Mouse (Mus musculus): ENCODE data around the gene Kcnj4.

The Kcnj4 gene

DNA sequence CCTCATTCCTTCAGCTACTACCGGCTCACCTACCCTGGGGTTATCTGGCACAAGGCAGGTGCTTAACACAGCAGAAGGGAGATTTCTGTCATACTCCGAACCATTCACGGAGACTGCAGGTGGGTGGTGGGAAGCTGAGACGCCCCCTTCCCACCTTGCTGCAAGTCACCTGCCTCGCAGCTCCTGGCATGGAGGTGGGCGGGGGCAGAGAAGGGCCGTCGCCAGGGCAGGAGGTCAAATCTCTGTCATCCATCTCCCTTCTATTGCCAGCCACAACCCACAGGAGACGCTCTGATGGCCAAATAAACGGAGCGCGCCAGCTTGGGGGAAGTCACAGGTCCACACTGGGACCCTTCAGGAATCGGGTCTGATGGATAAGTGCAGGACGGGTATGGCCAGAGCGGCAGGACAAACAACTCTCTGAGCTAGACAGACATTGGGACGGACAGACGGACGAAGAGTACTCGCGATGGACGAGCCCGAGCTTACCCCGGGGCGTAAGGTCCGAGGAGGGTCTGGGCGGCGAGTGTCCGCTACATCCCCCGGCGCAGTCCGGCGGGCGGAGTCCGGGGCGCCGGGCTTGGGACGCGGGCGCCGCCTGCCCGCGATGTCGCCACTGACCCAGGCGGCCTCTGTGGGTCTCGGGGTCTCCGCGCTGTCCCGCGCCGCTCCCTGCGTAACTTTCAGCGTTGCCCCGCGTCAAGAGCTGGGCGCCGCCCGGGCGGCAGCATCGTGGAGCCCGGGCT, at the start of gene Kcnj4:
TSS of gene Kcnj4 (minus strand) at position 535 of the 746 bp plus-strand sequence.
- no peak for DNase-seq (ENCODE audit: low spot score in 2 of 2)

- DNase-seq (ENCODE audit: low spot score in 2 of 2) = no peak
Observed at GRCm38 (mm10) chr15:79552566-79552965, 47.5 kb upstream of the Kcnj4 start.

DNA sequence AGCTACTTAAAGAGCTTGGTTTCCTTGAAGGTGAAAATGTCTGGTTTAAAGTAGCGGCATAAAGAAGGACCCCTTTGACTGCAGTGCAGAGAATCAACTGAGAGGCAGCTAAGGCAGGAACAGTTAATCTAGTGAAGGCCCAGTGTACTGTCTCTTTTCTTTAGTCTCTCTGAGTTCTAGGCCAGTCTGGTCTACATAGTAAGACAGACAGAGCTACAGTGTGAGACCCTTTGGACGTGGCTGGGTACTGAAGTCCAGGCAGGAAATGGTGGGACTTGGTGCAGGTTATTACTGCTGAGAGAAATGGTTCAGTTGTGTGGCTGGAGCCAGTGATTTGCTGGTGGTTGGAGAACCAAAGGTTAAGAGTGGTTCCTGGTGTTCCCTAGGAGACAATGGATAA, 43.2 kb upstream of the Kcnj4 start:
- no peak for DNase-seq (ENCODE audit: low spot score in 2 of 2)

GRCm38 (mm10) chr15:79547289-79547820, 42.3 kb upstream of the Kcnj4 start:
- no peak for DNase-seq (ENCODE audit: low spot score in 2 of 2)

- peak; percentile 95 to 96 for DNase-seq (ENCODE audit: low spot score in 2 of 2)
Observed at GRCm38 (mm10) chr15:79546410-79547288, 41.6 kb upstream of the Kcnj4 start, which contains the start of gene Ddx17. Ddx17 (minus strand) TSS chr15:79546741.

DNA sequence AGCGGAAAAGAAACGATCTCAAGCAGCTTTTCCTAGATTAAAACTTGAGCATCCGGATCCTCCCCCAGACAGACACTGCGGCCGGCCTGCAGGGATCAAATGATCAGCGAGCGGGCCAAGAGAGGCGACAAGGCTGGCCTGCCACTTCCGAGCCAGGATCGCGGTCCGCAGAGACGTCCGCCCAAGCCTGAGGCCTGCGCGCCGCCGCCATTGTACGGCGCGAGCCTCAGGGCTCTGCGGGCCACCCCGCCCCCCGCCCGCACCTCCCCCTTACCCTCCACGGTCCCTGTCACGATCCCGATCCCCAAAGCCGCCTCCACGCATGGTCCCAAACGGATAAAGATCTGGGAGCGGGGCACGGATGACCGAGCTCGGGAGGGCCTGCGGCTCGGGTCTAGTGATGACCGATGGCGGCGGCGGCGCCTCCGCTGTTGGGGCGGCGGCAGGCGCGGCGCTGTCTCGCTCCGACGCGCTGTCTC, 40.9 kb upstream of the Kcnj4 start:
- peak; percentile 58 to 62 for DNase-seq (ENCODE audit: low spot score in 2 of 2)

- DNase-seq (ENCODE audit: low spot score in 2 of 2) = no peak
Observed at GRCm38 (mm10) chr15:79545496-79545895, 40.5 kb upstream of the Kcnj4 start.

- DNase-seq (ENCODE audit: low spot score in 2 of 2) = no peak
Observed at GRCm38 (mm10) chr15:79543968-79544367, 38.9 kb upstream of the Kcnj4 start.

GRCm38 (mm10) chr15:79533796-79534195, 28.8 kb upstream of the Kcnj4 start:
- DNase-seq (ENCODE audit: low spot score in 2 of 2) = no peak

GRCm38 (mm10) chr15:79529935-79530334, 24.9 kb upstream of the Kcnj4 start:
- no peak for DNase-seq (ENCODE audit: low spot score in 2 of 2)

DNA sequence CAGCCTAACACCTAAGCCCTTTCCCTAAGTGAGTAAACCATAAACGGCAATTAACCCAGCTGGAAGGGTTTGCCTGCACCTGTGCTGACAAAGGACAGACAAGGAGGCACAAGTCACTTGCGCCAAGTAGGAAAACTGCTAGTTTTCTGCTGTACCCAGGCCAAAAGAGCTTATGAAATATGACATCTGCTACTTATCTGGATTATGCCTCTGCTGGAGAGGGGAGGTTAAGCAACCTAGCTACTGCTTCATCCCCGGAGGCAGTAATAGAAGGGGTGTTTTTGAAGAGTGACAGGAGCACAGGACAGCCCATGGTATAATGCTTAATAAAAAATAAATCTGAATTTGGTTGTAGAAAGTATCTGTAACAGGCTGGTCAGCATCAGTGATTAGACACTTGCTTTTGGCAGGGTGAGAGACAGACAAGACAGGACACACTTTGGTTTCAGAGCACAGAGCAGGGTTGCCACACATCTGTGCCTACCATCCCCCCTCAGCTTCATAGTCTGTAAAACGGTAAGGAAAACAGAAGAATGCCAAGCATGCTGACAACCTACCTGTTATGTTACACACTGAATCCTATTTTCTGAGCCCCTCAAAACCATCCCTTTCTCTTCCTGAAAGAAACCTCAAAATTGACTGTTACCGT, 23.1 kb upstream of the Kcnj4 start:
- DNase-seq (ENCODE audit: low spot score in 2 of 2) = no peak

GRCm38 (mm10) chr15:79527192-79527591, 22.2 kb upstream of the Kcnj4 start:
- no peak for DNase-seq (ENCODE audit: low spot score in 2 of 2)

DNA sequence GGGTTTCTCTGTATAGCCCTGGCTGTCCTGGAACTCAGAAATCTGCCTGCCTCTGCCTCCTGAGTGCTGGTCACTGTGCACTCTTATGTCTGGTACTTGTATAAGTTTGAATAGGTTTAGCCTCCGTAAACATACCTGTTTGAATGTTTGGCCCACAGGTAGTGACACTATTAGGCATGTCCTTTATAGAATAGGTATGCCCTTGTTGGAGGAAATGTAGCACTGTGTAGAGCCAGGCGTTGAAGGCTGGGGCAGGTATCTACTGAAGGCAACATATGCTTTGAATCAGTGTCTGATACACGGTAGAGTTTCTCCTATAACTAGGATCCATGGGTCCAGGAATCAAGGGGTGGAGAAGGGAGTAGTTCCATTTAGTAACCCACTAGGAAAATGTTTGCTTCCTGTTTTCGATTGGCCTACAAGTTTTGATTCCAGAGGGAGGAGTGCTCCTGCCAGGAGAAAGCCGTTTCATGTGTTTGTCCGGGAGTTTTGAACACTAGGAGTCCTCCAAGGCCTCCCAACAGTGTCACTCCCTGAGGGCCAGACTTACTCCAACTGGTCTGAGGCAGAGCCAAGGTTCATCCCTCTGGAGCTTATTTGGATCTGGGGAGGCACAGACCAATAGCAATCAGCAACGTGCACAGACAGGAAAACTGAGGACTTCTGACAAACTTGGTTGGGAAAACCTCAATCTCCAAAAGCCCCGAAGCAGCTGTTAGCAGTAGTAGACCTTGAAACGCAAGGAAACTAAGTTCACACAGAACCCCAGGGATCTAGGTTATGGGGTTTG, 21.1 kb upstream of the Kcnj4 start:
- DNase-seq (ENCODE audit: low spot score in 2 of 2) = no peak

DNA sequence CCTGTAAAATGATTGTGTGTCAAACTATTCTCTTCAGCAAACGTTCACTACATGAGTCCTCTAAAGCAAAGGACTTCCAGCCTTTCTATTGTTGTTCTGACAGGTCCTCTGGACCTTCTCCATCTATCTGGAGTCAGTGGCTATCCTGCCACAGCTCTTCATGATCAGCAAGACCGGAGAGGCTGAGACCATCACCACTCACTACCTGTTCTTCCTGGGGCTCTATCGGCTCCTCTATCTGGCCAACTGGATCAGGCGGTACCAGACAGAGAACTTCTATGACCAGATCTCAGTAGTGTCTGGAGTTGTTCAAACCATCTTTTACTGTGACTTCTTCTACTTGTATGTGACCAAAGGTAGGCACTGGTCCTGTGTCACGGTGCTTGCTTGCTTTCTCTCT, 20.5 kb upstream of the Kcnj4 start:
- DNase-seq (ENCODE audit: low spot score in 2 of 2) = no peak

- DNase-seq (ENCODE audit: low spot score in 2 of 2) = no peak
Observed at GRCm38 (mm10) chr15:79519400-79520220, 14.6 kb upstream of the Kcnj4 start.

DNA sequence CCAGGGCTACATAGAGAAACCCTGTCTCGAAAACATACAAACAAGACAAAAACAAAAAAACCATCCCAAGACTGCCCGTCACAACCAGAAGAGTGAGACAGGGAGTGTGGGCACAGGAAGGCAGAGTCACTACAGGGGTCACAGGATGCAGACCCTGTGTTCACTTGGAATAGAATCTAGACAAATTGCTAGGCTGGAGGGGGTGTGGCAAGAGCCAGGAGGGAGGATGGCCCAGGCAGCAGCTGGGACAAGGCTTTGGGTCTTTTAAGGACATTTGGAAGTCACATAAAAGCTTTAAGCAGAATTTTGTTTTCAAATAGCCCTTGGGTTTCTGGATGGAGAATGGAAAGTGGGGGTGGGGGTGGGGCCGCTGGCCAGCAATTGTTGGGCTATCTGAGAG, 13.5 kb upstream of the Kcnj4 start:
- DNase-seq (ENCODE audit: low spot score in 2 of 2) = no peak

DNA sequence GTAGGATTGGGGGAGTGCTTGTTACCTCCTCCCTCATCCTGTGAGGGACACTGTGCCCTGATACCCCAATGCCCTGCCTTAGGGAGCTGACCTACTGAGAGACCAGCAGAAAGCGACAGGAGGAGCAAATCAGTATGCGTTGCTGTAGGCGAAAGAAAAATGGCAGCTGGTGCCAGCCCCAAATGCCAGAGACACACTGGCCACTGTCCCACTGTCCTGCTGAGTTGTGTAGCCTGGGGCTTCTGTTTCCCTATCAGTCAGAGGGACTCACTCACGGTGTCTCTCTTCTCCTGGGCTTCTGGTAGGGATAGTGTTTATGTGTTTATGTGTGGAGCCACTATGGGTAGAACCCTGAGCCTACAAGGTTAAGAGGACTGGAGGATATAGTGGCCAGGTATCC, 12.7 kb upstream of the Kcnj4 start:
- no peak for DNase-seq (ENCODE audit: low spot score in 2 of 2)

DNA sequence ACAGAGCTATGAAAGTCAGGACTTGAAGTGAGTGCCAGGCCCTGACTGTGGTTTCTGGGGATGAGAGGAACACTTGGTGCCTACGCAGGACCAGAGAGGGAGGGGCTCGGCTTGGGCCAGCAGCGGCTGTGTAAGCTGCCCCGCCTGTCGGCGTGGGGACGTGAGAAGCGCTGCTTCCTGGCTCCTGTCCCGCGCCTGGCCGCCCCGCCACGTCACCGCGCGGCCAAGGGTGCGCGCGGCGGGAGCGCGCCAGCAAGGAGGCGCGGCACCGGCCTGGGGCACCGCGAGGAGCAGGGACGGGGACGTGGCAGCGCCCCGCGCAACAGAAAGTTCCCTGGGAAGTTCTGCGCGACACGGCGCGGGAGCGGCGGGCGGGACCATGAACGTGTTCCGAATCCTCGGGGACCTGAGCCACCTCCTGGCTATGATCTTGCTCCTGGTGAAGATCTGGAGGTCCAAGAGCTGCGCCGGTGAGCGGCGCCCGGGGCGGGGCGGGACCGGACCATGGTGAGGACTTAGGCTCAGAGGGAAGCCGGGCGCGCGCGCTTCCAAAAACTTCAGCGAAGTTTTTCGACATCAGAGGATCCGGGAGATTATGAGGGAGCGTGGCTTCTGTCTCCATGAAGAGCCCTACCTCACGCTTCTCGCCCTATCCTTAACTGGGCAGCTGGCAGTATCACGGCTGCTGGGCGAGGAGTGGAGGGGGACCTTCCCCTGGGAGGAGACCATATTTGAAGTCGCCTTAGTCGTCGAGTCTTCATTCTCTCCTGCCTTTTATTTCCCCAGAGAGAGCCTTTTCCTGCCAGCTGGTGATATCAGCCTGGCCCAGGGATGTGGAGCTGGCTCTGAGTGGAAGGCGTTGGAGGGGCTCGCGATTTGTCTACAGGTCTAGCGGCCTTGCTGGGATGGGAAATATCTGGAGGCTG, 11.4 kb upstream of the Kcnj4 start, which contains the start of gene Kdelr3:
TSS of gene Kdelr3 (plus strand) at position 241 of the 926 bp plus-strand sequence.
- peak in 1 of 2 experiments; percentile 7 for DNase-seq (ENCODE audit: low spot score in 2 of 2)

DNA sequence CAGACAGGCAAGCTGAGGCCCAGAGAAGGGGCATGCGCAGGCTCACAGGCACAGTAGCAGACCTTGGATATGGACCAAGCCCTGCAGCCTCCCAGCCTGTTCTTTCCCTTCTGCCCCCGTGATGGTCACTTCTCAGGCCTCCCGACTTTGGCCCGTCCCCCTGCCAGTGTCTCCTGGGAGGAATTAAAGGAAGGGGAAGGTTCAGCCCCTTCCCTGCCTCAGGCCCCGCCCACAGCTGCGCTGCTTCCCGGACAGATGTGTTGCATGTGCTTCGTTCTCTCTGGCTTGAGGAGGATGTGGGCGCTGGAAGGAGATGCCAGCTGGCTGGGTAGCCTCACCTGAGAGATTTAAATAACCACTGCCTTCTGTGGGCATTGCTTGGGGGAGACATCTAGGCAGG, 8.9 kb upstream of the Kcnj4 start:
- DNase-seq (ENCODE audit: low spot score in 2 of 2) = no peak

Measured in spleen, postnatal 36 days (tissue).